Mouse (Mus musculus) myocyte (in vitro differentiated cells): ENCODE measurements around the gene Pds5a. TPM values are rescaled to one million over a fixed set of nuclear protein-coding genes. Genes with fewer than 3 reads are reported as not detected.

Experiments used
- H3K27me3 ChIP-seq: one replicate; pipeline ENCODE4 v1.6.1; 2011; ENCODE audit not compliant: control insufficient read depth, insufficient read depth, insufficient read length
- H3K36me3 ChIP-seq: one replicate; pipeline ENCODE4 v1.6.1; 2011; ENCODE audit not compliant: control insufficient read depth, insufficient read depth
- H3K4me2 ChIP-seq: one replicate; pipeline ENCODE4 v1.6.1; 2011; ENCODE audit warnings: low read depth, control low read depth
- H3K4me3 ChIP-seq: one replicate; pipeline ENCODE4 v1.5.1; 2011; ENCODE audit warnings: mild to moderate bottlenecking, control low read depth, moderate library complexity
- H3K79me2 ChIP-seq: one replicate; pipeline ENCODE4 v1.6.1; 2011; ENCODE audit not compliant: control insufficient read depth, insufficient read depth
- H3ac ChIP-seq: one replicate; pipeline ENCODE4 v1.6.1; 2011; ENCODE audit not compliant: control insufficient read depth, insufficient read length
- CEBPB ChIP-seq: IDR thresholded peaks from 2 replicates; pipeline ENCODE4 v1.6.1; 2011; ENCODE audit warnings: mild to moderate bottlenecking, moderate library complexity; ENCODE audit not compliant: poor library complexity, insufficient read depth, severe bottlenecking
- E2F4 ChIP-seq: IDR thresholded peaks from one replicate; pipeline ENCODE4 v1.6.1; 2011; ENCODE audit warnings: mild to moderate bottlenecking, control low read depth, moderate library complexity; ENCODE audit not compliant: insufficient read depth
- MAX ChIP-seq: IDR thresholded peaks from one replicate; pipeline ENCODE4 v1.6.1; 2011; ENCODE audit warnings: low read depth, mild to moderate bottlenecking, control low read depth
- MYOD1 ChIP-seq, 3 experiments: IDR thresholded peaks; one replicate each; pipeline ENCODE4 v1.6.1; 2011; ENCODE audit warnings: control low read depth in 2 of 3, low read depth in 2 of 3, mild to moderate bottlenecking in 2 of 3, moderate library complexity in 1 of 3; ENCODE audit not compliant: insufficient read length in 2 of 3, control insufficient read depth in 1 of 3
- MYOG ChIP-seq, 3 experiments: IDR thresholded peaks; one replicate each; pipeline ENCODE4 v1.6.1; 2011; ENCODE audit warnings: control low read depth in 2 of 3, low read depth in 2 of 3, mild to moderate bottlenecking in 2 of 3; ENCODE audit not compliant: insufficient read length in 2 of 3, control insufficient read depth in 1 of 3, insufficient read depth in 1 of 3
- POLR2A ChIP-seq: IDR thresholded peaks from one replicate; pipeline ENCODE4 v1.6.1; 2011; ENCODE audit warnings: low read depth, mild to moderate bottlenecking, control low read depth, moderate library complexity; ENCODE audit not compliant: insufficient read length
- POLR2AphosphoS2 ChIP-seq: IDR thresholded peaks from one replicate; pipeline ENCODE4 v1.6.1; 2011; ENCODE audit warnings: low read depth, control low read depth; ENCODE audit not compliant: insufficient read length
- REST ChIP-seq: IDR thresholded peaks from one replicate; pipeline ENCODE4 v1.6.1; 2011; ENCODE audit warnings: mild to moderate bottlenecking, control low read depth, moderate library complexity; ENCODE audit not compliant: insufficient read depth, insufficient read length
- SRF ChIP-seq: IDR thresholded peaks from one replicate; pipeline ENCODE4 v1.6.1; 2011; ENCODE audit warnings: low read depth; ENCODE audit not compliant: control insufficient read depth, insufficient read length
- TCF12 ChIP-seq: IDR thresholded peaks from one replicate; pipeline ENCODE4 v1.6.1; 2011; ENCODE audit warnings: mild to moderate bottlenecking, control low read depth; ENCODE audit not compliant: poor library complexity, insufficient read depth, severe bottlenecking
- TCF3 ChIP-seq: IDR thresholded peaks from one replicate; pipeline ENCODE4 v1.6.1; 2011; ENCODE audit warnings: low read depth, control low read depth; ENCODE audit not compliant: insufficient read length
- USF1 ChIP-seq: IDR thresholded peaks from one replicate; pipeline ENCODE4 v1.6.1; 2011; ENCODE audit warnings: low read depth, mild to moderate bottlenecking, control low read depth, moderate library complexity
- polyA plus RNA-seq: library from polyadenylated mRNA; unstranded; fragments of >200 nt; fragmentation: generic; extraction: Trizol; gene quantifications from one replicate; pipeline ENCODE4 v1.2.1, GENCODE M21; 2012; ENCODE audit warnings: missing spikeins

Pds5a gene
- polyA plus RNA-seq, 1 experiment: 17.5 TPM

DNA sequence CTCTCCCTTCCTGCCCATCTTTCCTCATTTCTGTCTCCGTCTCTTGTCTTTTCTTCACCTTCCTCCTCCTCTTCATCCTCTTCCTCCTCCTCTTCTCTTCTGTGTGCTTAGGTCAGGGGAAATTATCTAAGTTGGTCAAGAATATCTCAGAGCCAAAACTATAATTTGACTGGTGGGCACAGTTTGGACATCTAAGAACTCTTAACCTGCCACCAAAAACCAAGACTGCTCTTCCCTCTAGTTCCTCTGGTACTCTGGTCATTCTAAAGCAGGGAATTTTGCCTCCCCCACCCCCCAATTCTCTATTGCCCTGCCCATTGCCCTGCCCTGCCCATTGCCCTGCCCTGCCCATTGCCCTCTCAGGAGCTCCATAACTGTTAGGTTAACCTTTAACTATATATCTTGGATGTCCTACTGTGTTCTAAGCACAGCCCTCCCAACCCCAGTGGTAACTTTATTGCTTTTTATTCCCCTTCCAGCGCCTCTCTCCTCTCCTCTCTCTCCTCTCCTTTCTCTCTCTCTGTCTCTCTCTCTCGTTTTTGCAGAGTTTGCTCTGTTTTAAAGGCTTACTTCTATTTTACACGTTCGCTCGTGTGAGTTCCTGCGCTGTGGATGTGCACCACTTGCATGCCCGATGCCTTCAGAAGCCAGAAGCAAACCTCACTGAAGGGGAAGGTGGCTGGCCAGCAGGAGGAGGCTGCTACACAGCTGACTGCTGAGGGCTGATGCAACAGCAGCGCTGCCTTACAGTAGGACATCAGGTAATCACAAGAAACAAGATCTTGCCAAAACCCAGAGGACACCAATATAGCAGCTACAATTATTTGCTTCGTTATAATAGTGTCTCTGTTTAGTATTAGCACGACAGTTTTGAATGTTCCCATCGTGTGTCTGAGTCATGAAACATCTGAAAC is 6.9 kb upstream of the Pds5a start:
- H3K36me3 ChIP-seq: no peaks in the 10 kb centered on the region
- H3K27me3 ChIP-seq: no peaks in the 10 kb centered on the region
- no peak overlapping the region for H3ac ChIP-seq
- no peak for TF ChIP-seq E2F4
- TF ChIP-seq POLR2A: peak; percentile 52
- no peak for TF ChIP-seq TCF3
- TF ChIP-seq MYOD1 (IDR thresholded peaks at IDR 0.05; ENCODE audit: control insufficient read depth in 1 of 3, insufficient read length in 2 of 3, low read depth in 2 of 3): peak in 1 of 3 experiments; percentile 62
- no peak for TF ChIP-seq SRF
- TF ChIP-seq MYOG (IDR thresholded peaks at IDR 0.05; ENCODE audit: control insufficient read depth in 1 of 3, insufficient read depth in 1 of 3, insufficient read length in 2 of 3, low read depth in 2 of 3): peak in 2 of 3 experiments; percentile 29 to 74
- peak; percentile 65 for TF ChIP-seq POLR2AphosphoS2
- TF ChIP-seq CEBPB: peak; percentile 89
- H3K79me2 ChIP-seq: no peaks in the 10 kb centered on the region
- peak overlapping the region; percentile 56 for H3K4me2 ChIP-seq
- no peak overlapping the region for H3K4me3 ChIP-seq

- H3K27me3 ChIP-seq: no peaks in the 10 kb centered on the region
- no peaks in the 10 kb centered on the region for H3K79me2 ChIP-seq
- H3ac ChIP-seq: no peak overlapping the region
- TF ChIP-seq E2F4 (no peak), TCF12 (no peak), MYOD1 (IDR thresholded peaks at IDR 0.05; ENCODE audit: control insufficient read depth in 1 of 3, insufficient read length in 2 of 3, low read depth in 2 of 3) (no peak), USF1 (no peak), SRF (no peak), CEBPB (no peak), POLR2AphosphoS2 (no peak), MAX (no peak), MYOG (IDR thresholded peaks at IDR 0.05; ENCODE audit: control insufficient read depth in 1 of 3, insufficient read depth in 1 of 3, insufficient read length in 2 of 3, low read depth in 2 of 3) (no peak), POLR2A (no peak), REST (no peak), TCF3 (no peak)
- H3K4me3 ChIP-seq: no peak overlapping the region
- no peaks in the 10 kb centered on the region for H3K36me3 ChIP-seq
- H3K4me2 ChIP-seq: no peak overlapping the region
These were observed 5.2 kb upstream of the Pds5a start for GRCm38 (mm10) chr5:65703261-65703660.

GRCm38 (mm10) chr5:65700102-65700501 is 2.0 kb upstream of the Pds5a start:
- Histone ChIP-seq H3K4me3 (no peak overlapping the region), H3K27me3 (no peaks in the 10 kb centered on the region), H3K79me2 (peaks cover 15% of the 10 kb centered on the region), H3ac (no peak overlapping the region), H3K36me3 (peaks cover 4% of the 10 kb centered on the region), H3K4me2 (no peak overlapping the region)
- TF ChIP-seq TCF3: no peak
- no peak for TF ChIP-seq MYOD1 (IDR thresholded peaks at IDR 0.05; ENCODE audit: control insufficient read depth in 1 of 3, insufficient read length in 2 of 3, low read depth in 2 of 3)
- no peak for TF ChIP-seq CEBPB
- TF ChIP-seq POLR2AphosphoS2: no peak
- TF ChIP-seq USF1: no peak
- TF ChIP-seq REST: no peak
- TF ChIP-seq TCF12: no peak
- no peak for TF ChIP-seq MYOG (IDR thresholded peaks at IDR 0.05; ENCODE audit: control insufficient read depth in 1 of 3, insufficient read depth in 1 of 3, insufficient read length in 2 of 3, low read depth in 2 of 3)
- TF ChIP-seq SRF: no peak
- TF ChIP-seq POLR2A: no peak
- no peak for TF ChIP-seq MAX

- Histone ChIP-seq H3K36me3 (peaks cover 6% of the 10 kb centered on the region), H3K4me3 (peak overlapping the region; percentile 62), H3K4me2 (peak overlapping the region; percentile 78), H3K79me2 (peaks cover 25% of the 10 kb centered on the region), H3K27me3 (no peaks in the 10 kb centered on the region), H3ac (no peak overlapping the region)
- no peak for TF ChIP-seq MYOG (IDR thresholded peaks at IDR 0.05; ENCODE audit: control insufficient read depth in 1 of 3, insufficient read depth in 1 of 3, insufficient read length in 2 of 3, low read depth in 2 of 3)
- no peak for TF ChIP-seq TCF3
- TF ChIP-seq E2F4: no peak
- no peak for TF ChIP-seq TCF12
- no peak for TF ChIP-seq POLR2AphosphoS2
- no peak for TF ChIP-seq REST
- no peak for TF ChIP-seq MYOD1 (IDR thresholded peaks at IDR 0.05; ENCODE audit: control insufficient read depth in 1 of 3, insufficient read length in 2 of 3, low read depth in 2 of 3)
- no peak for TF ChIP-seq MAX
These were observed 1.1 kb upstream of the Pds5a start for GRCm38 (mm10) chr5:65699146-65699545.

- Histone ChIP-seq H3K4me3 (peak overlapping the region; percentile 62), H3K36me3 (peaks cover 6% of the 10 kb centered on the region), H3K79me2 (peaks cover 29% of the 10 kb centered on the region), H3K27me3 (no peaks in the 10 kb centered on the region), H3K4me2 (peak overlapping the region; percentile 78), H3ac (peak overlapping the region; percentile 100)
- no peak for TF ChIP-seq MYOD1 (IDR thresholded peaks at IDR 0.05; ENCODE audit: control insufficient read depth in 1 of 3, insufficient read length in 2 of 3, low read depth in 2 of 3)
- TF ChIP-seq POLR2A: no peak
- TF ChIP-seq MAX: no peak
- TF ChIP-seq SRF: no peak
- no peak for TF ChIP-seq TCF12
- TF ChIP-seq CEBPB: no peak
- no peak for TF ChIP-seq TCF3
- no peak for TF ChIP-seq MYOG (IDR thresholded peaks at IDR 0.05; ENCODE audit: control insufficient read depth in 1 of 3, insufficient read depth in 1 of 3, insufficient read length in 2 of 3, low read depth in 2 of 3)
- TF ChIP-seq REST: no peak
- no peak for TF ChIP-seq POLR2AphosphoS2
- TF ChIP-seq E2F4: no peak
- no peak for TF ChIP-seq USF1
These were observed 675 bp upstream of the Pds5a start for GRCm38 (mm10) chr5:65698759-65699136.
